Mouse (Mus musculus): ENCODE measurements around the gene Fdxr. TPM values are rescaled to one million over a fixed set of nuclear protein-coding genes. Genes with fewer than 3 reads are reported as not detected.
A peak's percentile ranks its signal among the peaks of the same experiment; 100 is the strongest.

Fdxr gene
- 32.6 and 33.4 TPM in 2 replicates for polyA plus RNA-seq (2012; rRNA removed)

DNA sequence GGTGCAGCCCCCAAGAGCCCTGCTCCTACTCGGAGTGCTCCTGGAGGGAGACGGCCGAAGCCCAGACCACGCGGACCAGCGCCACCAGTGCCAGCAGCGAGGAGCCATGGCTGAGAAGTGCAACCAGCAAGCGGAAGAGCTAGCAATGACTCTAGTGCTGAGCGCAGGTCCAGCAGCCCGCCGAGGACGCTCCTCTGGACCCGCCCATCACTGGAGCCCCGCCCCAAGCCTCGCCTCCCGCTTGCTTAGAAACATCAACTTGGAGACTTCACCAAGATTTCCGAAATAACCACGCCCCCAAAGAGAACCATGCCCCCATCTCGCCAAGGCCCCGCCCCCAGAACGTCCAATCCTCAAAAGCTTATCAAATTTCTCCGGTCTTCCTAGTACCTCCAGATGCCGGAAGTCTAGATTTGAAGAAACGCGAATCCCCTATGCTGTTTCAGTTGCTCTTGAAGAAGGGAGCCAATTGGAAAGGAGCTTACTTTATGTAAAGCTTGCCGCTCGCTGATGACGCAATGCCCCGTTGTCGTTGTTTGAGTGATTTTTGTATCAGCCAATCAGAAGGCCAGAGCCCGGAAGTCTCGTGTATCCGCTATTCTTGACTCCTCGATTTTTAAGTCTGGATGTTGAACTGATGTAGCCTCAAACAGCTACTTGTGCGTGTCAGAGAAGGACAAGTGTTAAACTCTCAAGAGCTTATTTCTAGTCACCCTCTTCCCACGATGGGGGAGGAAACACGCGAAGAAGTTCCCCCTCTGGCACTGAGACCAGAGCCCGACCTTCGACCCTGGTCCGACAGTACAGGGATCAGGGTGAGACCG lies at the start of gene Fdxr:
Gene Fdxr (minus strand): TSS at position 271 of the 824 bp plus-strand sequence.
- Histone ChIP-seq H3K4me3 (ENCODE audit: insufficient read depth, low read length) (peak within 1 kb of the TSS; percentile 47), H3K4me1 (ENCODE audit: control insufficient read depth, insufficient read depth, low read length) (peaks cover 3% of the 10 kb centered on the region; the same call in 1 of the 2 replicates), H3K27ac (ENCODE audit: insufficient read depth, low read length) (peak within 1 kb of the TSS; percentile 19; the same call in 1 of the 2 replicates)
- TF ChIP-seq POLR2A (IDR thresholded peaks at IDR 0.05; ENCODE audit: extremely low read depth, insufficient read depth, low read length): peak; percentile 99
- TF ChIP-seq CTCF (IDR thresholded peaks at IDR 0.05; ENCODE audit: extremely low read depth, insufficient read depth, low read length): no peak

- Histone ChIP-seq H3K4me3 (ENCODE audit: insufficient read depth, low read length) (no peak overlapping the region), H3K4me1 (ENCODE audit: control insufficient read depth, insufficient read depth, low read length) (peaks cover 1% of the 10 kb centered on the region), H3K27ac (ENCODE audit: insufficient read depth, low read length) (no peak overlapping the region)
- TF ChIP-seq POLR2A (IDR thresholded peaks at IDR 0.05; ENCODE audit: extremely low read depth, insufficient read depth, low read length): no peak
- TF ChIP-seq CTCF (IDR thresholded peaks at IDR 0.05; ENCODE audit: extremely low read depth, insufficient read depth, low read length): no peak
Measured at GRCm38 (mm10) chr11:115323354-115323753, 46.5 kb upstream of the Fdxr start.

DNA sequence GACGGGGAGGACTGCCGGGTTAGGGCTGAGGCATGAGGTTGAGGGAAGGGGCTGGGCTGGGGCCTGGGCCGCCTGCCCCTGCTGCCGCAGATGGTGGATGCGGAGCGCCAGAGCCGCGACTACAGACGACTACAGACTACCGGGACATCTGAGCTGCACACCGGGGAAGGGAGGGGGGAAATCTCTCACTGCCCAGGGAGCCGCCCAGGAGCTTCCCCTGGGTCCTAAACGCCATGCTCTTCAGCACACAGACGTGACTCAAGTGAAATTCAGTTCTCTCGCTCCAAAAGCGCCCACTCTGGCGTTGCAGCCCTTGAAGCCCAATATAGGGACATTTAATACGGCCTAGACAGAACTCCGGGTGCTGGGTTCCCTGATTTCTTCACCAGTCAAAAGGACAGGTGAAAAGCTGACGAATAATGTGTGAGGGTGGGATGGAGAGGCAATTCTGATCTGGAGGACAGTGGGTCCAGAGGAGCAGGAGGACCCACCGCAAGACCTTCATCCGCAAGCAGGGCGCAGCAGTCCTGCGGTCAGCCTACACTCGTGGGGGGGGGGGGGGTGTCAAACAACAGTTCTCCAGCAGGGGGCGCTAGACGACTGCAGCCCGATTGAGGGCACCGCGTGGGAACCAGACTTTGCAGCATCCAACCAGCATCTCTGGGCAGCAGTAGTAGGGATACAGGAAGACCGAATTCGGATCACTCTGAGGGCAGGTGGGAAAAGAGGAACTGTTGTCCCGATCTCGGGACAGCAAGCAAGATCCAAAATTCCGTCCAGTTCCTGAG lies 45.2 kb upstream of the Fdxr start, which contains the start of gene Ush1g:
Gene Ush1g (minus strand): TSS at position 136 of the 788 bp plus-strand sequence.
- Histone ChIP-seq H3K4me1 (ENCODE audit: control insufficient read depth, insufficient read depth, low read length) (no peaks in the 10 kb centered on the region; the same call in 1 of the 2 replicates), H3K4me3 (ENCODE audit: insufficient read depth, low read length) (0 out of 2 replicates have a peak within 1 kb of the TSS, but pooled peaks have one; percentile 1), H3K27ac (ENCODE audit: insufficient read depth, low read length) (no peak within 1 kb of the TSS)
- TF ChIP-seq POLR2A (IDR thresholded peaks at IDR 0.05; ENCODE audit: extremely low read depth, insufficient read depth, low read length): no peak
- peak; percentile 73 for TF ChIP-seq CTCF (IDR thresholded peaks at IDR 0.05; ENCODE audit: extremely low read depth, insufficient read depth, low read length)

- H3K4me1 ChIP-seq (ENCODE audit: control insufficient read depth, insufficient read depth, low read length): no peaks in the 10 kb centered on the region
- H3K27ac ChIP-seq (ENCODE audit: insufficient read depth, low read length): no peak overlapping the region
- H3K4me3 ChIP-seq (ENCODE audit: insufficient read depth, low read length): no peak overlapping the region
- no peak for TF ChIP-seq CTCF (IDR thresholded peaks at IDR 0.05; ENCODE audit: extremely low read depth, insufficient read depth, low read length)
- TF ChIP-seq POLR2A (IDR thresholded peaks at IDR 0.05; ENCODE audit: extremely low read depth, insufficient read depth, low read length): no peak
Measured at GRCm38 (mm10) chr11:115319704-115320383, 43.0 kb upstream of the Fdxr start.

- Histone ChIP-seq H3K4me3 (ENCODE audit: insufficient read depth, low read length) (no peak overlapping the region), H3K4me1 (ENCODE audit: control insufficient read depth, insufficient read depth, low read length) (no peaks in the 10 kb centered on the region), H3K27ac (ENCODE audit: insufficient read depth, low read length) (no peak overlapping the region)
- no peak for TF ChIP-seq CTCF (IDR thresholded peaks at IDR 0.05; ENCODE audit: extremely low read depth, insufficient read depth, low read length)
- TF ChIP-seq POLR2A (IDR thresholded peaks at IDR 0.05; ENCODE audit: extremely low read depth, insufficient read depth, low read length): no peak
Measured at GRCm38 (mm10) chr11:115318245-115319027, 41.6 kb upstream of the Fdxr start.

DNA sequence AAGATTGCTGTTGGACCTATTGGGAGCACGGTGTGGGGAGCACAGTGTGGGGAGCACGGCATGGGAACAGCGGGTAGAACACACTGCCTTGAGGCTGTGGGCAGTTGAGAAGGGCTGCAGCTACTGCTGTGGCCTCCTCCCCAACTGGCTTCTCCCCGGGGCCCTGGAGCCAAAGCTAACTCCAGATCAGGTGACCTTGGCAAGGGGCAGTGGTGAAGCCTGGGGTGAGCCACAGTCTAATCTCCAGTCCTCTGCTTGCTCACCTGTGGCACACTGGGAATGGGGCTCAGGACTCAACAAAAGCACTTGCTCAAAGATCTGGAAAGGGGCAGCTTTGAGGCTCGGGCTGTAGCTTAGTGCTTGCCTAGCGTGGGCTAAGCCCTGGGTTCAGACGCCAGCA lies 40.4 kb upstream of the Fdxr start:
- H3K4me1 ChIP-seq (ENCODE audit: control insufficient read depth, insufficient read depth, low read length): no peaks in the 10 kb centered on the region
- TF ChIP-seq POLR2A (IDR thresholded peaks at IDR 0.05; ENCODE audit: extremely low read depth, insufficient read depth, low read length): no peak
- TF ChIP-seq CTCF (IDR thresholded peaks at IDR 0.05; ENCODE audit: extremely low read depth, insufficient read depth, low read length): no peak
- no peak overlapping the region for H3K4me3 ChIP-seq (ENCODE audit: insufficient read depth, low read length)
- no peak overlapping the region for H3K27ac ChIP-seq (ENCODE audit: insufficient read depth, low read length)

DNA sequence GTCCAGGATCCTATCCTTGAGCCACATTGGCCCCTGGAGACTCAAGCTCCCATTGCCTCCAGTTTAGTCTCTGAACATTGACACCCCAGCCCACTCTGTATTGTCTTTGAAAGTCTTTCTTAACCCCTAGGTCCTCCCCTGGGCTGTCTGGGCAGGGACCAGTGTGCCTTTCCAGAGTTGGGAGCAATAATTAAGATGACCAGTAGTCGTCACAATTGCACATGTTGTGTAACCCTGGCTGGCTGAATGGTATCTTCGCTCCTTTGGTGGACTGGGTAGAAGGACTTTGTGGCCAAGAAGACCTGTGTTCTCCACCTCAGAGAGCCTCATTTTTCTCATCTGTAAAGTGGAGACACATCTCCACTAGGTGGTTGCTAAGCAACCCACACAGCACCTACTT lies 37.4 kb upstream of the Fdxr start:
- Histone ChIP-seq H3K4me1 (ENCODE audit: control insufficient read depth, insufficient read depth, low read length) (no peaks in the 10 kb centered on the region), H3K4me3 (ENCODE audit: insufficient read depth, low read length) (no peak overlapping the region), H3K27ac (ENCODE audit: insufficient read depth, low read length) (no peak overlapping the region)
- 0 out of 2 replicates have a peak, but pooled peaks have one; percentile 24 for TF ChIP-seq CTCF (IDR thresholded peaks at IDR 0.05; ENCODE audit: extremely low read depth, insufficient read depth, low read length)
- no peak for TF ChIP-seq POLR2A (IDR thresholded peaks at IDR 0.05; ENCODE audit: extremely low read depth, insufficient read depth, low read length)

DNA sequence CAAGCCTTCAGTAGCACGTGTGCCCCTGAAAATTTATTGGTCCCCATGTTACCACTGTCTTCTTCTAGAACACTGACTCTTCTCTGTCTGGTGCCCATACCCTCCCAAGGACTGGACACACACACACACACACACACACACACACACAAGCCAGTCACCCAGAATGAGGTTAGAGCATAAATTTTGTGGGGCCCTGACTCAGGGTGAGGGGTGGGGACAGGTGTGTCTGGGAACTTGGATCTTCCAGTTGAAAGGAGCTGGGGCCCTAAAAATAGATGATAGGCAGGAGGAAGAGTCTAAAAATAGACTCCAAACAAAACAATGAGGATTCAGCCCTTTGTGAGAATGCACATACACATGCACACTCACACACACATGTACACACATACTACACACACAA lies 31.9 kb upstream of the Fdxr start:
- no peak overlapping the region for H3K4me3 ChIP-seq (ENCODE audit: insufficient read depth, low read length)
- no peaks in the 10 kb centered on the region for H3K4me1 ChIP-seq (ENCODE audit: control insufficient read depth, insufficient read depth, low read length)
- TF ChIP-seq CTCF (IDR thresholded peaks at IDR 0.05; ENCODE audit: extremely low read depth, insufficient read depth, low read length) (no peak), POLR2A (IDR thresholded peaks at IDR 0.05; ENCODE audit: extremely low read depth, insufficient read depth, low read length) (no peak)
- H3K27ac ChIP-seq (ENCODE audit: insufficient read depth, low read length): no peak overlapping the region
